Mouse (Mus musculus) frontal cortex, postnatal 36 days (tissue): ENCODE data around the gene Glipr1l2.
"Not testable (repeated sequence)": the region's sequence is repeated elsewhere in the genome, so short reads cannot be mapped to it uniquely, and the experiment has no call there.

Experiments
- DNase-seq, 2 experiments: peaks; one replicate each; pipeline ENCODE4 v3.0.0; 2022; ENCODE audit warnings: low spot score in 2 of 2

Glipr1l2 gene

GRCm38 (mm10) chr10:112083157-112083556 is at the start of gene Glipr1l2:
Gene Glipr1l2, plus strand, starts transcription at chr10:112083354.
- no peak for DNase-seq

DNA sequence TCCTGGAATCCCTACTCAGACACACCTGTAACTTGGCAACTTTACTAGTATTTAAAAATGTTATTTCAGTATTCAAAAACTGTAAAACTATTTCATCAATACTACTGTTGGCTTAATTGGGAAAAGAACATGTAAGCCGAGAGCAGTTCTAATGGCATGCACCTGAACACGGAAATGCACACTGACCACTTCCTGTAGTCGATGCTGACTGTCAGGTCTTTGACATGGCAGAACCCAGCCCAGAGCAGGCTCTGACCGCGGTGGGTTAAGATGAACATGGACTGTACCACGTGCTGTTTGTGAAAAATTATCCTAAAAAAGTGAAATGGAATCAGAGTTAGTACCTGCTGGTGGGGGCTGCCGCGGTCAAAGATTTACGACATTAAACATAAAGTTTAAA is 39.6 kb upstream of the Glipr1l2 start:
- DNase-seq = not testable (repeated sequence)

GRCm38 (mm10) chr10:112044283-112044682 is 38.9 kb upstream of the Glipr1l2 start:
- DNase-seq = not testable (repeated sequence)

GRCm38 (mm10) chr10:112051220-112051619 is 31.9 kb upstream of the Glipr1l2 start:
- DNase-seq = no peak

GRCm38 (mm10) chr10:112051956-112052355 is 31.2 kb upstream of the Glipr1l2 start:
- DNase-seq = not testable (repeated sequence)

DNA sequence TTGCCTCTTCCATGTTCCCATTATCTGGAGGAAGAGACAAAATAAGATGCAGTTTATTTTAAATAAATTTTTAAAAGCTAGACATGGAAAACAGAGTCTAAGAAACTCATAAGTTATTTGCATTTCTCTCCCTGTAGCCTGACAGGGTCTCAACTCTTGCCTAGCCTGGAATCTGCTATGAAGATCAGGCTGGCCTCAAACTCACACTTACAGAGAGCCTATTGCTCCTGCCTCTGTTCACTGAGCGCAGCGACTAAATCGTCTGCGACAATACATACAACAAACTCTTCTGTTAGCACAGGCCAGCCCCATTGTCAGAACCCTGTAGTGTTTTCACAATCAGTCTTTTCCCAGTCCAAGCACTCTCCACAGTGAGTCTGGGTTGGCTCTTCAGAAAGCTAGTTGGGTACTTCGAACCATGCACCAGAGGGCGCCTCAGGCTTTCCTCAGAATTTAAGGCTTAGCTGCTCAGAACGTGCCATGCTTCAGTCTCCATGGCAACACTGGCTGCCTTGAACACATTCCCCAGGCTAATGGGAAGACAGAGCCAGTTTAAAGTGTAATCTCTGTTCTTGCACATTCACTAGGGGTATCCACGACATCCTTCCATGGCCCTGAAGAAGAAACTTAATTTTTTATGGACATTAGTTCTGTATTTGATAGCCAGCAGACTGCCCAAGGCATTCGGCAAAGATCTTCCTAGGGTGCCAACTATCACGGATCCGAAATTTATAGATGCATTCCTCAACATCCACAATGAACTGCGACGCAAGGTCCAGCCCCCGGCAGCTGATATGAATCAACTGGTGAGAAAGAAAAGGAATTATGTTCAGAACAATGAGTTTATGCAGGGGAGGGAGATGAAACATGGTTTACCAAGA is 23.2 kb upstream of the Glipr1l2 start, which contains the start of gene Glipr1l1:
TSS of gene Glipr1l1 (plus strand) at position 488 of the 881 bp plus-strand sequence.
- DNase-seq = peak; percentile 79 to 87

- not testable (repeated sequence) for DNase-seq
These were observed 22.6 kb upstream of the Glipr1l2 start for GRCm38 (mm10) chr10:112060583-112060934.

GRCm38 (mm10) chr10:112080044-112080443 is 3.1 kb upstream of the Glipr1l2 start:
- no peak for DNase-seq

DNA sequence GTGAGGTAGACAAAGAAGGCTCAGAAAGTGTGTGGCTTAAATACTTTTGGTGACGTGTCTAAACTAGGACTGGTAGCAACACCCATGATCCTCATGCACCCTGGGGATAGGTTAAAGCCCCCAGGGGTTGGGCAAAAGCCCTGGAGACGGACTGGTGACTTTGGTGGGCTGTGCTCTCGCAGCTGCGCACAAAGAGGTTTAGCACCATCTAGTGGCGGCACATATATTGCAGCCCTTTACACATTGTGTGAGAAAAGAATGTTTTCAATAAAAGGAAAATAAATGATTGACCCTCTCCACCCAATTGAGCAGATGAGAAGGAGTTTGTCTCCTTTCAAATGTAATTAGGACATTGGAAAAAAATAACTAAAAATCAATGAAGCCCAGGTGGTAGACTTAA is 22.6 kb downstream of the Glipr1l2 start:
- peak; percentile 54 to 70 for DNase-seq

DNA sequence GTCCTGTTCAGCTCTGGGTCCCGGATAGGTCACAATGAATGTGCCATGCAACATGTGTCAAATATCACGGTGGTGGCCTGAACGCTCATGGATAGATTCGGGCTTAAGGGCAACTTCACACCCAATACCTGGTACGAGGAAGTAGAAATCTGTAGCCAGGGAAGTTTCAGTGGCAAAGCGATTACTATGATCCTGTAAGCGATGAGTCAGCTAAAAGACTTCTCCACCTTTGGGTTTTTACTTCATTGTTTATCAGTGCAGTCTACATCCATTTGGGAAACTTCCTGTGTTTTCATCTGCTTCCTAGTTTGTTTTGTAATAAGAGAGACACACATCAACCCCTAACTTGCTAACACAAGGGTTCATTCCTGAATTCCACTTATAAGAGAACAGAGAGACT is 27.2 kb downstream of the Glipr1l2 start:
- DNase-seq = no peak

- DNase-seq = not testable (repeated sequence)
These were observed 41.9 kb downstream of the Glipr1l2 start for GRCm38 (mm10) chr10:112125090-112125489.

GRCm38 (mm10) chr10:112127682-112128230 is 44.6 kb downstream of the Glipr1l2 start:
- not testable (repeated sequence) for DNase-seq

DNA sequence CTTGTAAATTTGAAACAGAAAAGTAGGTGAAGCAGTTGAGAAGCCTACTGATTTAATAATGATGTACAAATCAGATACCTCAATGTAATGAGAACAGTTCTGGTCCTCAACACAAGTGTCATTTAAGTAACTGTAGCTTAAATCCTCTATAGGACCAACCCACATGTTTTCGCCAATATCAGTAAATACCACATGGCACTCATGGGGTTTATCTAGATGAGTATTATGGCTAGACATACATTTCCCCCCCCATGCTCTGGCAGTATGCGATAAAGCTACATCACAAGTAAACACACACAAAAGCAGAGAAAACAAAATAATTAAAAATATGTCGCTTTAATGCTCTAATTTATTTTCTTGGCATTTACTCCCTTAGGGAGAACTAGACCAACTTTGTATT is 49.0 kb downstream of the Glipr1l2 start:
- no peak for DNase-seq

DNA sequence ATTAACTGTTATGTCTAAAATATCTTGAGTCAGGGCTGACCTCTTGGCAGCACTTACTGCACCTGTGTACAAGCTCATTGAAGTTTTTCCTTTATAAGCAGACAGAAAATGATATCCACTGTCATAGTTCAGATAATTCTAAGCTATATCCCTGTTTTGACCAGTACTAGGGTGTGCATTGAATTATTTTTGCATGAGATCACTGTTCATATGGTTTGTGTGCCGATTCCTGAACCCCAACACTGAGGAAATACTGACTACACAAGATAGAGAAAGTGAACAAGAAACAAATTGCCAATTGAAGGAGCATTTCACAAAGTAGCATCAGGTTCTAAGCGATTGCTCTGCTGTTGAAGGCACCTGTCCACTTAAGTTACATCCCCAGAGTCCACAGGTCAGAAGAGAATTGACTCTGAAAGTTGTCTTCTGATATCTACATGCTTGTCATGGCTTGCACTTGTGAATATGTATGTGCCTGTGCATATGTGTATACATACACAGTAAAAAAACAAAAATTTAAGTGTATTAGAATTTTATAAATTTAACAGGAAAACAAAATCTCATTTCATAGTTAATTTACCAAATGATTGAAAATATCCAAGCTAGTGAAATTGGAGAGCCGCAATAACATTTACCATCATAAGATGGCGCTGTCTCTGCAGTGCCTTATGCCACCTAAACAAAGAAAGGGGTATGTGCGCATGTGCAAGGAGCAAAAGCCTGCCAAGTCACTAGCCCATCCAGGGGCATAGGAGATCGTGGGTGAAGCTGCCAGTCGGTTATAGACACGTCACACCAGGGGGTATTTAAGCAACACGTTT is 55.1 kb downstream of the Glipr1l2 start:
- DNase-seq = peak; percentile 37 to 41

DNA sequence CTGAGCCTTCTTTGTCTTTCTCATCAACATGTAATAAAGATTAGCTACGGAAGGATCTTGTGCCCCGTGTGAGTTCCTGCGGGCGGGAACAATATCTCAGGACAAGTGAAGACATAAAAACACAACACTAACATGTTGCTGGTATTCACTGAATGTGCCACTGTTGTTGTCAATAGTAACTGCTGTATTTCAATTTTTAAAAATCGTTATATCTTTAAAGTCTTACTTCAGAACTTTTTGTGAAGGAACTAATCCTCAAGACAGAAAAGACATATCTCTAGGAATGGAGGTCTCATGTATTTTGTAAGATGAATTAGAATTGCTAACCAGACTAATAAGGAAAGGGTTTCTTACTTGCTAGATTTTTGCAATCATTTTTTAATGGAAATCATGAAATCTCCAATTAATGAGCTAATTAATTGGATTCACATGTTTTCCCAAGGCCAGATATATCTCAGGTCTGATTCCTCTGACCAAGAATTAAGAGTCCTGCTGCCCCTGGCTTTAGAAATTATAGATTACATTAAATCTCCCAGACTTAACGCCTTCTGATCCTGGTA is 55.8 kb downstream of the Glipr1l2 start:
- no peak for DNase-seq

DNA sequence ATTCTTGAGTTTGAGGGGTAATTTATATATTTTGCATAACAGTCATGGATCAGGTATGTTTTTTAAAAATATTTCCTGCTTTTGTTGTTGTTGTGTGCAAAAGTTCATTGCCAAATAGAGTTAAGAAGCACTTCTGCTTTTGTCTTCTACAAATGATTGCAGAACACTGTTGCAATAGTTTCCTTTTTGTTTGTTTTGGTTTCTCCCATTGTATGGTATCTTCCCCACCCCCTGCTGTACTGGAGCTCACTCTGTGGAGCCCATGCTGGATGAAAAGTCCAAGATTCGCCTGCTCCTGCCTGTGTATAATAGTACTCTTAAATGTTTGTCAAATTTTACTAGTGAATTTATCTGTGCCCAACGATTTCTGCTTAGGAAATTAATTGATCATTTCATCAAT is 56.7 kb downstream of the Glipr1l2 start:
- DNase-seq = no peak
